Mouse (Mus musculus) left cerebral cortex, adult 8-10 months (tissue): Measurements from ENCODE around the gene Setdb1. TPM values are rescaled to one million over a fixed set of nuclear protein-coding genes. Genes with fewer than 3 reads are reported as not detected.

Experiments
- DNase-seq, 2 experiments: peaks; one replicate each; pipeline ENCODE4 v3.0.0; 2022; ENCODE audit warnings: low spot score in 2 of 2
- total RNA-seq, 4 experiments: library from RNA; stranded (reverse); gene quantifications; 2 replicates each; pipeline ENCODE4 v1.2.4; 2022

Gene Setdb1
- total RNA-seq, 4 experiments from 2014 or later = 31.6 to 36.9 (median 34.8) TPM

- DNase-seq = no peak
Observed at GRCm38 (mm10) chr3:95274453-95274852, 82.5 kb downstream of the Setdb1 start.

Other genes with a start within 250 kb of the Setdb1 start
- 10 to 100 TPM; 42.8 to 48.3 (median 43.1) TPM for gene Vps72, start 246.2 kb downstream of the Setdb1 start, total RNA-seq
- under 1 TPM in 2 of 4 experiments, not detected in 2; 0.51 to 0.62 TPM for gene Tmod4, start 232.7 kb downstream of the Setdb1 start, total RNA-seq
- 10 to 100 TPM; 49.3 to 55.8 (median 50.5) TPM for gene Scnm1, start 223.2 kb downstream of the Setdb1 start, total RNA-seq
- 10 to 100 TPM; 12.8 to 17.7 (median 15.5) TPM for gene Lysmd1, start 223.1 kb downstream of the Setdb1 start, total RNA-seq
- gene Tnfaip8l2, start 214.8 kb downstream of the Setdb1 start, total RNA-seq = 1 to 10 TPM; 2.3 to 6.7 (median 4.3) TPM
- 10 to 100 TPM; 22.8 to 27.3 (median 24.9) TPM for gene Sema6c, start 196.7 kb downstream of the Setdb1 start, total RNA-seq
- gene Gabpb2, start 139.3 kb downstream of the Setdb1 start, total RNA-seq = 10 to 100 TPM; 10.4 to 12.5 (median 12.1) TPM
- 10 to 100 TPM; 63.5 to 76.2 (median 69.3) TPM for gene Cdc42se1, start 128.5 kb downstream of the Setdb1 start, total RNA-seq
- 100 to 1,000 TPM; 280 to 293 (median 288) TPM for gene Mllt11, start 125.0 kb downstream of the Setdb1 start, total RNA-seq
- gene Gm128, start 115.6 kb downstream of the Setdb1 start, total RNA-seq = under 1 TPM; 0.24 to 0.67 (median 0.41) TPM
- under 1 TPM in 3 of 4 experiments, not detected in 1; 0.37 to 0.72 (median 0.67) TPM for gene Bnipl, start 106.0 kb downstream of the Setdb1 start, total RNA-seq
- gene Mindy1, start 75.9 kb downstream of the Setdb1 start, total RNA-seq = 10 to 100 TPM; 20.7 to 24.3 (median 22.4) TPM
- 10 to 100 TPM; 24.0 to 27.2 (median 25.2) TPM for gene Prune1, start 75.1 kb downstream of the Setdb1 start, total RNA-seq
- 1 to 10 TPM in 2 of 4 experiments, under 1 TPM in 2; 0.33 to 1.6 (median 0.93) TPM for gene Anxa9, start 50.0 kb downstream of the Setdb1 start, total RNA-seq
- 10 to 100 TPM; 51.9 to 63.7 (median 56.1) TPM for gene Cers2, start 42.4 kb downstream of the Setdb1 start, total RNA-seq
- gene 4930558C23Rik, start 45.6 kb upstream of the Setdb1 start, total RNA-seq = not detected
- 10 to 100 TPM; 30.4 to 37.0 (median 34.0) TPM for gene Arnt, start 77.2 kb upstream of the Setdb1 start, total RNA-seq
- 1 to 10 TPM; 4.4 to 5.2 (median 5.0) TPM for gene Ctsk, start 142.1 kb upstream of the Setdb1 start, total RNA-seq
- 100 to 1,000 TPM in 2 of 4 experiments, 10 to 100 TPM in 2; 59.3 to 341 (median 163) TPM for gene Ctss, start 169.6 kb upstream of the Setdb1 start, total RNA-seq
- not detected for gene Hormad1, start 202.5 kb upstream of the Setdb1 start, total RNA-seq
- 10 to 100 TPM; 18.5 to 24.5 (median 21.0) TPM for gene Golph3l, start 231.7 kb upstream of the Setdb1 start, total RNA-seq